Mouse (Mus musculus) bone marrow macrophage, adult 2 months (primary cell): Measurements from ENCODE around the gene Nr1h2. TPM values are rescaled to one million over a fixed set of nuclear protein-coding genes. Genes with fewer than 3 reads are reported as not detected.
A peak's percentile ranks its signal among the peaks of the same experiment; 100 is the strongest.

Experiments used
- H3K27ac ChIP-seq: 2 replicates; pipeline ENCODE4 v1.5.1; 2012; ENCODE audit warnings: low read depth, low read length; ENCODE audit not compliant: insufficient read depth
- H3K4me1 ChIP-seq: 2 replicates; pipeline ENCODE4 v1.6.1; 2012; ENCODE audit warnings: low read length; ENCODE audit not compliant: control insufficient read depth, insufficient read depth
- H3K4me3 ChIP-seq: 2 replicates; pipeline ENCODE4 v1.5.1; 2012; ENCODE audit warnings: mild to moderate bottlenecking, low read length, moderate library complexity; ENCODE audit not compliant: insufficient read depth
- CTCF ChIP-seq: IDR thresholded peaks from 2 replicates; pipeline ENCODE4 v1.5.1; 2012; ENCODE audit warnings: low read depth, mild to moderate bottlenecking, low read length, moderate library complexity
- POLR2A ChIP-seq: IDR thresholded peaks from 2 replicates; pipeline ENCODE4 v1.6.1; 2012; ENCODE audit warnings: mild to moderate bottlenecking, low read depth, low read length, borderline replicate concordance
- polyA plus RNA-seq: library from polyadenylated mRNA; stranded (reverse); fragments of >200 nt; gene quantifications from 2 replicates; pipeline ENCODE4 v1.2.4, GENCODE M21; 2012; ENCODE audit not compliant: missing spikeins, insufficient read depth, insufficient read length

The Nr1h2 gene
- polyA plus RNA-seq, 1 experiment: 104 TPM

GRCm38 (mm10) chr7:44594291-44594690 lies 40.5 kb upstream of the Nr1h2 start:
- H3K27ac ChIP-seq: no peak overlapping the region
- no peak overlapping the region for H3K4me3 ChIP-seq
- no peaks in the 10 kb centered on the region for H3K4me1 ChIP-seq
- TF ChIP-seq CTCF (no peak), POLR2A (no peak)

GRCm38 (mm10) chr7:44593775-44594174 lies 40.0 kb upstream of the Nr1h2 start:
- no peak overlapping the region for H3K27ac ChIP-seq
- TF ChIP-seq CTCF (no peak), POLR2A (no peak)
- no peak overlapping the region for H3K4me3 ChIP-seq
- no peaks in the 10 kb centered on the region for H3K4me1 ChIP-seq

GRCm38 (mm10) chr7:44593051-44593450 lies 39.3 kb upstream of the Nr1h2 start:
- no peak overlapping the region for H3K4me3 ChIP-seq
- no peak overlapping the region for H3K27ac ChIP-seq
- no peak for TF ChIP-seq CTCF
- TF ChIP-seq POLR2A: no peak
- H3K4me1 ChIP-seq: no peaks in the 10 kb centered on the region

DNA sequence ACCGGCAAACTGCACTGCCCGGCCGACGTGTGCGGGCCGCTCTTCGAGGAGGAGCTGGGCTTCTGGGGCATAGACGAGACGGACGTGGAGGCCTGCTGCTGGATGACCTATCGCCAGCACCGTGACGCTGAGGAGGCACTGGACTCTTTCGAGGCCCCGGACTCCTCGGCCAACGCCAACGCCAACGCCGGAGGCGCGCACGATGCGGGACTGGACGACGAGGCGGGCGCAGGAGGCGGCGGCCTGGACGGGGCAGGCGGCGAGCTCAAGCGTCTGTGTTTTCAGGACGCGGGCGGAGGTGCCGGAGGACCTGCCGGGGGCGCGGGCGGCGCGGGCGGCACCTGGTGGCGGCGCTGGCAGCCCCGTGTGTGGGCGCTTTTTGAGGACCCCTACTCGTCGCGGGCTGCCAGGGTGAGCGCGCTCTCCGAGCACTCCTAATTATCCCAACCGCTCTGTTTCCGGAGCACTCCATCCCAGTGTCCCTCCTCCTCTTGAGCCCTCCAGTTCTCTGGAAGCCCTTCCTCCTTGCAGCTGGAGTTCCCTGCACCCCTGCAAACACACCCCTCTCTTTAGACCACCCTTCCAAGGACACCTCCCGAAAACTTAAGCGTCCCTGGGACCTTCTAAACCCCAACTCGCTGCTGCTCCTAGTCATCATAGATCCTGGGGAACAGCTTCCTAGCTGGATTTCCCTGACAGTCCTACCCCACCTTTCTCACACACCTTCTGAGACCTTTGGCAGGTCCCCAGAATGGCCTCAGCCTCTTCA lies 37.8 kb upstream of the Nr1h2 start:
- Histone ChIP-seq H3K4me1 (no peaks in the 10 kb centered on the region), H3K27ac (no peak overlapping the region), H3K4me3 (peak overlapping the region; percentile 47)
- TF ChIP-seq POLR2A: no peak
- no peak for TF ChIP-seq CTCF

DNA sequence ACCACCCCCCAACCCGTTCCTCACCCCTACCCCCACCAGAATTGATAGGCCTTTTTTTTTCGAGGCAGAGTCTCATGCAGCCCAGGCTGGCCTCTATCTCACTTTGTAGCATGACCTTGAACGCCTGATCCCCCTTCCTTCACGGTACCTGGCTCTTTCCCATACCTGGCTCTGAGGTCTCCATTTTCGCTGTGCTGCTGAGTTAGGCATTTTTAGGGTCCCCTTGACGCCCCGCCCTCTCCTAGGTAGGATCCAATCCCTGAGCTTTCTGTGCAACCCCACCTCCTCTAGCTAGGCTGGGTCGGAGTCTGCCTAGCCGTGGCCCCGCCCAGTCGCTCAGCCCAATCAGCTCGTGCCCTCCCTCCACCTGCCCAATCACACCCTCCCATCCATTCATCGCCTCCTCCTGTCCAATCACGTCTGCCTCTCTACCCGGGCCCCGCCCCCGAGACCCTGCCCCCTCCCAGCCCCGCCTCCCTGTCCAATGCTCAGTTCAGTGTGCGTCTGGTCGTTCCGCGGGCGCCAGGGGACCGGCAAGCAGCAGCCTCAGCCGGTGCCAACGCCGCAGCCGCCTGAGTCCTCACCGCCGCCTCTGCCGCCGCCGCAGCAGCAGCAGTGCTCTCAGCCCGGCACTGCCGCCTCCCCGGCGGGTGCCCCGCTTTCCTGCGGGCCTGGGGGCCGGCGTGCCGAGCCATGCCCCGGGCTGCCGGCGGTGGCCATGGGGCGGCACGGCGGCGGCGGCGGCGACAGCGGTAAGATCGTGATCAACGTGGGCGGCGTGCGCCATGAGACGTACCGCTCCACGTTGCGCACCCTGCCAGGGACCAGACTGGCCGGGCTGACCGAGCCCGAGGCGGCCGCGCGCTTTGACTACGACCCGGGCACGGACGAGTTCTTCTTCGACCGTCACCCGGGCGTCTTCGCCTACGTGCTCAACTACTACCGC lies 36.9 kb upstream of the Nr1h2 start, which contains the start of gene Kcnc3:
Kcnc3 (plus strand) TSS at position 263 of the 946 bp plus-strand sequence.
- TF ChIP-seq POLR2A: no peak
- no peak for TF ChIP-seq CTCF
- Histone ChIP-seq H3K4me3 (peak within 1 kb of the TSS; percentile 47), H3K4me1 (no peaks in the 10 kb centered on the region), H3K27ac (no peak within 1 kb of the TSS)

DNA sequence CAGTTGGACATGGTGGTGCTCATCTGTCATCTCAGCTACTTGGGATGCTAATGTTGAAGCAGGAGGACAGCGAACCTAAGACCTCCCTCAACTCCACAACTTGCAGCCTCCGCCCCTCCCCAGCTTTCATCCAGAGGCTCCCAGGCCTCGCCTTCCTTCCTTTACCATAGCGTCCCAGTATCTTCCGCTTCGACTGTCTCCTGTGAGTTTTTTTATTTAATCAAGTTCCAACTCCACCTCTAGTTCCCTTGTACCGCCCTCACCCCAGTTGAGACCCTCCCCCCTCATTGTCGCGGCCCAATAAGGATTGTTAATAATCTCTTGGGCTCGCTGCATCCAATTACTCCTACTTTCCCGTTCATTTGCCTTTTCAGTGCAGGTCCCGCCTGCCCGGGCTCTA lies 36.2 kb upstream of the Nr1h2 start:
- Histone ChIP-seq H3K4me3 (no peak overlapping the region), H3K4me1 (no peaks in the 10 kb centered on the region), H3K27ac (no peak overlapping the region)
- TF ChIP-seq POLR2A (no peak), CTCF (no peak)

- Histone ChIP-seq H3K27ac (no peak overlapping the region), H3K4me3 (peak overlapping the region; percentile 27), H3K4me1 (no peaks in the 10 kb centered on the region)
- no peak for TF ChIP-seq POLR2A
- no peak for TF ChIP-seq CTCF
Observed at GRCm38 (mm10) chr7:44589149-44589548, 35.4 kb upstream of the Nr1h2 start.

GRCm38 (mm10) chr7:44588338-44588737 lies 34.6 kb upstream of the Nr1h2 start:
- TF ChIP-seq CTCF: no peak
- TF ChIP-seq POLR2A: no peak
- Histone ChIP-seq H3K4me3 (no peak overlapping the region), H3K27ac (no peak overlapping the region), H3K4me1 (no peaks in the 10 kb centered on the region)

GRCm38 (mm10) chr7:44587676-44588075 lies 33.9 kb upstream of the Nr1h2 start:
- Histone ChIP-seq H3K4me1 (no peaks in the 10 kb centered on the region), H3K27ac (no peak overlapping the region), H3K4me3 (no peak overlapping the region)
- TF ChIP-seq CTCF: no peak
- no peak for TF ChIP-seq POLR2A

DNA sequence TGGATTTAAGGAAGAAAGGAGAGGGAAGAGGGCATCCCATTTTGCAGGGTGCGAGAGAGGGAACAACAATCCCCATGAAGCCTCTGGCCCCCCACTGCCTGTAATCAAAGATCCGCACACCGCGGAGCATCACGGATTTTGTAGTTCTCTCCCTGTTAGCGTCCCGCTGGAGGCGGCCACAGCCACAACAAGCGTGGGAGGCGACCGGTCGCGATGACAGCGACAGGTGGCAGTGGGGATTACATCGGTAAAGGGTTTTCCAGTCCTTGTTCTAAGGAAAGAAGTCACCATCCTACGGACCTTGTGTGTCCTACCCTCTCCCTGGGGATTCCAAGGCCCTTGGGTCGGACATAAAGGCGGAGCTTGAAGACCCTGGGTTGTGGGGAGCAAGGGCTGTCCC lies 33.2 kb upstream of the Nr1h2 start:
- Histone ChIP-seq H3K4me1 (no peaks in the 10 kb centered on the region), H3K4me3 (no peak overlapping the region), H3K27ac (no peak overlapping the region)
- TF ChIP-seq CTCF (no peak), POLR2A (no peak)
